7 mouse cellular contexts compared by ENCODE assay signal in genomic region chr5:148897941-148898417, GRCm38 (mm10). TPM values are rescaled to one million over a fixed set of nuclear protein-coding genes. Genes with fewer than 3 reads are reported as not detected.
DNase-seq lines count a peak whose midpoint lies in the region; ATAC-seq and TF ChIP-seq lines count a peak whose summit lies in the region.

No protein-coding gene starts in this region.

- no peak overlapping the region for H3K27ac ChIP-seq in embryonic facial prominence, embryonic 14.5 days (replicated peaks; ENCODE audit: low read depth, low read length)
- peak overlapping the region; percentile 81 for H3K27ac ChIP-seq in kidney, adult 2 months (ENCODE audit: insufficient read depth, low read depth, low read length)

- H3K9me3 ChIP-seq in embryonic facial prominence, embryonic 14.5 days (ENCODE audit: control insufficient read depth, low read length), result no peaks in the 10 kb centered on the region

- peak; percentile 53 for DNase-seq in left cerebral cortex, postnatal 4 days
- DNase-seq in left cerebral cortex, adult 18-20 months (ENCODE audit: low spot score in 2 of 2), result no peak
- DNase-seq in embryonic facial prominence, embryonic 14.5 days (ENCODE audit: low spot score), result peak; percentile 29
- peak; percentile 59 for DNase-seq in kidney, adult 2 months
- DNase-seq in lung, postnatal 4 days, result peak; percentile 60 to 79
- DNase-seq in adipocyte (ENCODE audit: low spot score), result no peak
- DNase-seq in spleen, postnatal 36 days (ENCODE audit: low spot score in 2 of 2), result no peak

- 67% methylated on average over 12 of the region's 12 CpGs for whole genome bisulfite sequencing in embryonic facial prominence, embryonic 14.5 days
- WGBS in kidney, adult 2 months, result 49% methylated on average over 12 of the region's 12 CpGs

- intact Hi-C loops in left cerebral cortex, postnatal 4 days (cut with DNase I), result no loop called here

- H3K27me3 ChIP-seq in embryonic facial prominence, embryonic 14.5 days (replicated peaks; ENCODE audit: control insufficient read depth, insufficient read depth, low read length), result no peaks in the 10 kb centered on the region
- H3K27me3 ChIP-seq in kidney, adult 2 months (replicated peaks; ENCODE audit: control insufficient read depth, insufficient read depth, low read length), result no peaks in the 10 kb centered on the region

- no peak overlapping the region for H3K4me3 ChIP-seq in embryonic facial prominence, embryonic 14.5 days (ENCODE audit: low read depth, low read length)
- no peak overlapping the region for H3K4me3 ChIP-seq in kidney, adult 2 months (ENCODE audit: insufficient read depth, low read depth, low read length)

- peaks cover 27% of the 10 kb centered on the region for H3K36me3 ChIP-seq in embryonic facial prominence, embryonic 14.5 days (ENCODE audit: control insufficient read depth, insufficient read depth, low read length)
- no peaks in the 10 kb centered on the region for H3K36me3 ChIP-seq in kidney, adult 2 months (ENCODE audit: control insufficient read depth, insufficient read depth, low read length)

- H3K9ac ChIP-seq in embryonic facial prominence, embryonic 14.5 days (ENCODE audit: low read depth, low read length), result no peak overlapping the region

- no peak for TF ChIP-seq CTCF in kidney, adult 2 months (conservative IDR thresholded peaks at IDR 0.05; ENCODE audit: insufficient read depth, insufficient read length, low read depth, low read length)

- H3K4me1 ChIP-seq in embryonic facial prominence, embryonic 14.5 days (ENCODE audit: control insufficient read depth, insufficient read depth, low read length), result 0 out of 2 replicates have a peak, but pooled peaks cover 2% of the 10 kb centered on the region
- peaks cover 16% of the 10 kb centered on the region for H3K4me1 ChIP-seq in kidney, adult 2 months (ENCODE audit: control insufficient read depth, insufficient read depth, low read length)

- no peak for TF ChIP-seq POLR2A in kidney, adult 2 months (IDR thresholded peaks at IDR 0.05; ENCODE audit: low read depth, low read length)

- H3K4me2 ChIP-seq in embryonic facial prominence, embryonic 14.5 days (ENCODE audit: low read depth, low read length), result no peak overlapping the region

- ATAC-seq in embryonic facial prominence, embryonic 14.5 days (ENCODE audit: low read depth), result peak; percentile 18; the same call in 1 of the 2 replicates

RNA-seq across cellular contexts. Expression of gene Katnal1, which starts 31.1 kb away (rescaled TPM):
- 10 to 100 TPM; 53.5 to 57.3 TPM for total RNA-seq in left cerebral cortex, postnatal 4 days (2021)
- 10 to 100 TPM; 75.2 to 78.2 TPM for total RNA-seq in left cerebral cortex, adult 18-20 months (2021)
- 13.8 and 14.4 TPM in 2 replicates for polyA plus RNA-seq in embryonic facial prominence, embryonic 14.5 days (2014; fragmentation: Nextera tagmentation; extraction: Ambion mirVana)
- polyA plus RNA-seq in kidney, adult 2 months (2012; rRNA removed), result 6.6 and 7.5 TPM in 2 replicates

Comparison
In these comparisons a context has a peak if more than half of its experiments do, and no peak if none do; other contexts are left out.
1. DNase-seq: peak in left cerebral cortex, postnatal 4 days (single experiment), embryonic facial prominence, embryonic 14.5 days (single experiment), kidney, adult 2 months (single experiment) and lung, postnatal 4 days (2 of 2); none in left cerebral cortex, adult 18-20 months (0 of 2), adipocyte (single experiment) and spleen, postnatal 36 days (0 of 2).